Mouse (Mus musculus): ENCODE data around the gene Spaca4. TPM values are rescaled to one million over a fixed set of nuclear protein-coding genes. Genes with fewer than 3 reads are reported as not detected.

Spaca4 gene
- polyA plus RNA-seq, 1 experiment from 2014 or later, result not detected

GRCm38 (mm10) chr7:45723301-45723700, 2.3 kb downstream of the Spaca4 start:
- no peak for ATAC-seq (ENCODE audit: low read depth)
- H3K36me3 ChIP-seq (ENCODE audit: control insufficient read depth, insufficient read depth), result peaks cover 35% of the 10 kb centered on the region
- no peak overlapping the region for H3K27ac ChIP-seq (ENCODE audit: low read length)
- no peaks in the 10 kb centered on the region for H3K9me3 ChIP-seq (replicated peaks; ENCODE audit: control insufficient read depth, low read length)
- H3K27me3 ChIP-seq (ENCODE audit: control insufficient read depth, insufficient read depth, low read depth, low read length), result no peaks in the 10 kb centered on the region
- WGBS (ENCODE audit: insufficient replicate concordance), result 74% methylated on average over 4 of the region's 4 CpGs
- no peak overlapping the region for H3K4me2 ChIP-seq (ENCODE audit: low read depth, low read length)
- H3K4me3 ChIP-seq (ENCODE audit: low read depth, low read length), result no peak overlapping the region
- H3K9ac ChIP-seq (ENCODE audit: low read depth, low read length), result no peak overlapping the region
- H3K4me1 ChIP-seq (ENCODE audit: control insufficient read depth, low read depth, low read length), result peaks cover 18% of the 10 kb centered on the region

- Histone ChIP-seq H3K9me3 (replicated peaks; ENCODE audit: control insufficient read depth, low read length) (no peaks in the 10 kb centered on the region), H3K36me3 (ENCODE audit: control insufficient read depth, insufficient read depth) (peaks cover 35% of the 10 kb centered on the region), H3K9ac (ENCODE audit: low read depth, low read length) (no peak overlapping the region), H3K4me3 (ENCODE audit: low read depth, low read length) (no peak overlapping the region), H3K27me3 (ENCODE audit: control insufficient read depth, insufficient read depth, low read depth, low read length) (no peaks in the 10 kb centered on the region), H3K27ac (ENCODE audit: low read length) (no peak overlapping the region), H3K4me1 (ENCODE audit: control insufficient read depth, low read depth, low read length) (peaks cover 18% of the 10 kb centered on the region), H3K4me2 (ENCODE audit: low read depth, low read length) (no peak overlapping the region)
- WGBS (ENCODE audit: insufficient replicate concordance), result 79% methylated on average over 13 of the region's 13 CpGs
- ATAC-seq (ENCODE audit: low read depth), result no peak
Measured at GRCm38 (mm10) chr7:45722348-45722713, 3.3 kb downstream of the Spaca4 start.

- Histone ChIP-seq H3K9me3 (replicated peaks; ENCODE audit: control insufficient read depth, low read length) (no peaks in the 10 kb centered on the region), H3K36me3 (ENCODE audit: control insufficient read depth, insufficient read depth) (peaks cover 35% of the 10 kb centered on the region), H3K27ac (ENCODE audit: low read length) (no peak overlapping the region), H3K4me2 (ENCODE audit: low read depth, low read length) (no peak overlapping the region), H3K9ac (ENCODE audit: low read depth, low read length) (no peak overlapping the region), H3K4me3 (ENCODE audit: low read depth, low read length) (no peak overlapping the region), H3K4me1 (ENCODE audit: control insufficient read depth, low read depth, low read length) (peaks cover 21% of the 10 kb centered on the region), H3K27me3 (ENCODE audit: control insufficient read depth, insufficient read depth, low read depth, low read length) (no peaks in the 10 kb centered on the region)
- 66% methylated on average over 13 of the region's 13 CpGs for WGBS (ENCODE audit: insufficient replicate concordance)
- ATAC-seq (ENCODE audit: low read depth), result no peak
Measured at GRCm38 (mm10) chr7:45721642-45722347, 3.8 kb downstream of the Spaca4 start.

GRCm38 (mm10) chr7:45721234-45721571, 4.4 kb downstream of the Spaca4 start:
- Histone ChIP-seq H3K27ac (ENCODE audit: low read length) (no peak overlapping the region), H3K27me3 (ENCODE audit: control insufficient read depth, insufficient read depth, low read depth, low read length) (no peaks in the 10 kb centered on the region), H3K4me2 (ENCODE audit: low read depth, low read length) (no peak overlapping the region), H3K36me3 (ENCODE audit: control insufficient read depth, insufficient read depth) (peaks cover 35% of the 10 kb centered on the region), H3K4me3 (ENCODE audit: low read depth, low read length) (no peak overlapping the region), H3K9me3 (replicated peaks; ENCODE audit: control insufficient read depth, low read length) (no peaks in the 10 kb centered on the region), H3K4me1 (ENCODE audit: control insufficient read depth, low read depth, low read length) (peaks cover 27% of the 10 kb centered on the region), H3K9ac (ENCODE audit: low read depth, low read length) (no peak overlapping the region)
- no peak for ATAC-seq (ENCODE audit: low read depth)
- WGBS (ENCODE audit: insufficient replicate concordance), result 77% methylated on average over 7 of the region's 7 CpGs

GRCm38 (mm10) chr7:45720413-45721233, 5.0 kb downstream of the Spaca4 start, which contains the start of gene Fam83e:
TSS of gene Fam83e (plus strand) at chr7:45721212.
- Histone ChIP-seq H3K36me3 (ENCODE audit: control insufficient read depth, insufficient read depth) (peaks cover 35% of the 10 kb centered on the region), H3K4me2 (ENCODE audit: low read depth, low read length) (no peak within 1 kb of the TSS), H3K4me1 (ENCODE audit: control insufficient read depth, low read depth, low read length) (peaks cover 33% of the 10 kb centered on the region), H3K9ac (ENCODE audit: low read depth, low read length) (no peak within 1 kb of the TSS), H3K27me3 (ENCODE audit: control insufficient read depth, insufficient read depth, low read depth, low read length) (no peaks in the 10 kb centered on the region), H3K27ac (ENCODE audit: low read length) (no peak within 1 kb of the TSS), H3K4me3 (ENCODE audit: low read depth, low read length) (no peak within 1 kb of the TSS), H3K9me3 (replicated peaks; ENCODE audit: control insufficient read depth, low read length) (no peaks in the 10 kb centered on the region)
- WGBS (ENCODE audit: insufficient replicate concordance), result 79% methylated on average over 14 of the region's 14 CpGs
- ATAC-seq (ENCODE audit: low read depth), result no peak

GRCm38 (mm10) chr7:45719738-45720412, 5.7 kb downstream of the Spaca4 start:
- 89% methylated on average over 15 of the region's 16 CpGs for WGBS (ENCODE audit: insufficient replicate concordance)
- Histone ChIP-seq H3K9ac (ENCODE audit: low read depth, low read length) (no peak overlapping the region; the same call in 1 of the 2 replicates), H3K36me3 (ENCODE audit: control insufficient read depth, insufficient read depth) (peaks cover 31% of the 10 kb centered on the region), H3K4me3 (ENCODE audit: low read depth, low read length) (no peak overlapping the region), H3K27me3 (ENCODE audit: control insufficient read depth, insufficient read depth, low read depth, low read length) (no peaks in the 10 kb centered on the region), H3K4me1 (ENCODE audit: control insufficient read depth, low read depth, low read length) (peaks cover 36% of the 10 kb centered on the region), H3K9me3 (replicated peaks; ENCODE audit: control insufficient read depth, low read length) (no peaks in the 10 kb centered on the region), H3K27ac (ENCODE audit: low read length) (no peak overlapping the region), H3K4me2 (ENCODE audit: low read depth, low read length) (peak overlapping the region; percentile 77)
- ATAC-seq (ENCODE audit: low read depth), result no peak

- peaks cover 29% of the 10 kb centered on the region for H3K36me3 ChIP-seq (ENCODE audit: control insufficient read depth, insufficient read depth)
- H3K27ac ChIP-seq (ENCODE audit: low read length), result 0 out of 2 replicates have a peak overlapping the region, but pooled peaks have one; percentile 71
- H3K27me3 ChIP-seq (ENCODE audit: control insufficient read depth, insufficient read depth, low read depth, low read length), result no peaks in the 10 kb centered on the region
- WGBS (ENCODE audit: insufficient replicate concordance), result 64% methylated on average over 10 of the region's 10 CpGs
- ATAC-seq (ENCODE audit: low read depth), result no peak
- peak overlapping the region; percentile 85 for H3K9ac ChIP-seq (ENCODE audit: low read depth, low read length)
- peaks cover 43% of the 10 kb centered on the region for H3K4me1 ChIP-seq (ENCODE audit: control insufficient read depth, low read depth, low read length)
- H3K4me2 ChIP-seq (ENCODE audit: low read depth, low read length), result peak overlapping the region; percentile 77
- H3K4me3 ChIP-seq (ENCODE audit: low read depth, low read length), result peak overlapping the region; percentile 87
- H3K9me3 ChIP-seq (replicated peaks; ENCODE audit: control insufficient read depth, low read length), result no peaks in the 10 kb centered on the region
Measured at GRCm38 (mm10) chr7:45719180-45719579, 6.4 kb downstream of the Spaca4 start.

GRCm38 (mm10) chr7:45718331-45718730, 7.3 kb downstream of the Spaca4 start:
- Histone ChIP-seq H3K36me3 (ENCODE audit: control insufficient read depth, insufficient read depth) (peaks cover 22% of the 10 kb centered on the region), H3K27me3 (ENCODE audit: control insufficient read depth, insufficient read depth, low read depth, low read length) (no peaks in the 10 kb centered on the region), H3K9ac (ENCODE audit: low read depth, low read length) (peak overlapping the region; percentile 85), H3K9me3 (replicated peaks; ENCODE audit: control insufficient read depth, low read length) (no peaks in the 10 kb centered on the region), H3K4me2 (ENCODE audit: low read depth, low read length) (peak overlapping the region; percentile 77), H3K27ac (ENCODE audit: low read length) (peak overlapping the region; percentile 71), H3K4me3 (ENCODE audit: low read depth, low read length) (peak overlapping the region; percentile 87), H3K4me1 (ENCODE audit: control insufficient read depth, low read depth, low read length) (peaks cover 50% of the 10 kb centered on the region)
- 0% methylated on average over 20 of the region's 20 CpGs for WGBS (ENCODE audit: insufficient replicate concordance)
- ATAC-seq (ENCODE audit: low read depth), result no peak
